Mouse (Mus musculus): ENCODE data around the gene Prdm11.

The Prdm11 gene

DNA sequence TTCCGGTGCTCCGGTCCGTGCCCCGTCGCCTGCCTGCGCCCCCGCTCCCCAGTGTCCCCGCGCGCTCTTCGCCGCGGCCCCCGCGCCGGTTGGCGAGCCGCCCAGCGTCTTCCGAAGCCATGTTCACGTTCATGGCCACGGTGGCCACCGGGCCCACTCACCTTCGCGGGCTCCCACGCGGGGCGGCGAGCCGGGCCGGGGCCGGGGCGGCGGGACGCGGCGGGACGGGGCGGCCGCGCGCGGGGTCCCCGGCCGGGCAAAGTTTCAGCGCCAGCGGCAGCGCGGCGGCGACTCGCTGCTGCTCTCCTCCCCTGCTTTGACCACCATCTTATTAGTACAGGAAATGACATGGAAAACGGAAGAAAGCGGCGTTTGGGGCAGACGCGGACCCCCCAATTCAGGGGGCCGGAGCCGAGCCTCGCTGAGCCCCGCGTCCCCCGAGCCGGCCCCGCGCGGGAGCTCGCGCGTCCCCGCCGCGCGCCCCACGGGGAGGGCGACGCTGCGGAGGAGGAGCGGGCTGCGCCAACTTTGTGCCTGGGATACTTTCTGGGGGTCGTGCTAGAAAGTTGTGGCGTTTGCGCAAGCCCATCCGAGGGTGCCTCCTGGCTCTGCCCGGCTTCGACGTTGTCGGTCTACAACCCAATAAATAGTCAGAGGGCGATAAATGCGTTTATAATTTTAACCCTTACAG is at the start of gene Prdm11:
Prdm11 (minus strand) TSS at position 350 of the 691 bp plus-strand sequence.
- in situ Hi-C loops (cut with MseI, MboI) = no loop called here

DNA sequence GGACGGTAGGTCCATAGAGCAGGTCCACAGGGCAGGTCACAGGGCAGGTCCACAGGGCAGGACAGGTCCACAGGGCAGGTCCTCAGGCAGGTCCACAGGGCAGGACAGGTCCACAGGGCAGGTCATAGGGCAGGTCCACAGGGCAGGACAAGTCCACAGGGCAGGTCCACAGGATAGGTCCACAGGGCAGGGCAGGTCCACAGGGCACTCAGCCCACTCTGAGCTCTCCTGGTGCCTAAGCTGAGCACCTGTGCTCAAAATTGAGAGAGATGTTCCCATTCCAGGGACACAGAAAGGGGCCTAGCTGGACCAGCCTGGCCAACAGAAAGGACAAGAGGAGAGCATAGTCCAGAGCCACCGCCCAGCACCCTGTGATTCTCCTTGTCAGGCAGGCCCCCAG is 46.4 kb upstream of the Prdm11 start:
- in situ Hi-C loops (cut with MseI, MboI) = no loop called here

DNA sequence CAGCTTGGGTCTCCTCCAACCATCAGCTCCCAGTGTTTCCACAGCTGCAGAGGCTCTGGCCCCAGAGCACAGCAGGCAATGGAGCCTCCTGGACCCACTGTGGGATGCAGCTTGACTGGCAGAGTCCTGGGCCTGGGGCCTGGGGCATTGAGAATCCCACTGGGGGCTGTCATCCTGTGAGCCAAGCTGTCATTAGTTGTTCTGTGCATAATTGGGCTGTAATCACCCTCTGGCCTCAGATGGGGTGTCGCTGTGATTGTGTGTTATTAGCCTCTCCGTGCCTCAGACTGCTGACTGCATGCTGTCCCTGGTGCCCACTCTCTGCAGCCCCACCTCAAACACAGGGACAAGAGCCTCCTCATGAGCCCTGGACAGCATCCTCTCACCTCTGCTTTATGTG is 45.7 kb upstream of the Prdm11 start:
- in situ Hi-C loops (cut with MseI, MboI) = no loop called here

DNA sequence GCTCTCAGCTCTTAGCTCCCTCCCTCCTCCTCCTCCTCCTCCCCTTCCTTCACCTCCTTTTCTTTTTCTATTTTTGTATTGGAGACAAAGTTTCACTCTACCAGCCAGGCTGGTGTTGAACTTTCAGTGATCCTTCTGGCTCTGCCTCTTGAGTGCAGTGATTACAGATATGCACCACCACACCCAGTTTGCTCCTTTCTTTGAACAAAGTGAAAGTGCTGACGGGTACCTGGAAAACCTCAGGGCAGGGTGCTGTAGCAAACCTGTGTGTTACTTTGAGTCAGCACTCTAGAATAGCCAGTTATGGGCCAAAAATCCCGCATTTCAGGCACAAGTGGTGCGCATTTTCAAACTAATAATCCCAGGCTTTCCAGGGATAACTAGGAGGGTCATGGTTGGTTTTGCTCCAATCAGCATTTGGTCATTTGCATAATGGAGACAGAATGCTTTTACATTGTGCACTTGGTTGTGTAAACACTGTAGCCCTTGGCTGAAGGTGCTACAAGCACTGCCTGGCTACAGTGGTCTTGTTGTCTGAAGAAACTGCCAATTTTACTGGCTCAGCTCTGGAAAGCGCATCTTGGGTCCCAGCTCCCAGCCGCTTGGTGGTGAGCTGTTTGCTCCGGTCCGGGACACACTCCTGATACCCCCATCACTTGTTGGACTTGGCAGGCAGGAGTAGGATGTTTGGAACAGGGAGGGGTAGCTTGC is 43.6 kb upstream of the Prdm11 start:
- in situ Hi-C loops (cut with MseI, MboI) = no loop called here

DNA sequence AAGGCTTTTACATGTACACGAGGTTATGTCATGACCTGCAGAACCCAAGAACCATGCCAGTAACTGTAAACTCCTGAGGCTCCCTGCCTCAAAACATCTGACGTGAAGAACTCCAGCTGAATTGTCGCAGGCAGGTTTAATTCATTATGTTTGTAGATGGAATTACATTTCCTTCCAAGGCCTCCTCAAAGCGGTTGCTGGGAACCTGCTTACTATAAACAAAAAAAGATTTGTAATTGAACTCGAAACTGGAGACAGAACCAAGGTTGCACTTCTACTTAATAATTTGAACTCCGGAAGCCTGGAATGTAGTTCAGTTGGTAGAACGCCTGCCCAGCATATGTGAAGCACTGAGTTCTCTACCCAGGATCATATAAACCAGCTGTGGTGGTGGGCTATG is 42.0 kb upstream of the Prdm11 start:
- in situ Hi-C loops (cut with MseI, MboI) = no loop called here

DNA sequence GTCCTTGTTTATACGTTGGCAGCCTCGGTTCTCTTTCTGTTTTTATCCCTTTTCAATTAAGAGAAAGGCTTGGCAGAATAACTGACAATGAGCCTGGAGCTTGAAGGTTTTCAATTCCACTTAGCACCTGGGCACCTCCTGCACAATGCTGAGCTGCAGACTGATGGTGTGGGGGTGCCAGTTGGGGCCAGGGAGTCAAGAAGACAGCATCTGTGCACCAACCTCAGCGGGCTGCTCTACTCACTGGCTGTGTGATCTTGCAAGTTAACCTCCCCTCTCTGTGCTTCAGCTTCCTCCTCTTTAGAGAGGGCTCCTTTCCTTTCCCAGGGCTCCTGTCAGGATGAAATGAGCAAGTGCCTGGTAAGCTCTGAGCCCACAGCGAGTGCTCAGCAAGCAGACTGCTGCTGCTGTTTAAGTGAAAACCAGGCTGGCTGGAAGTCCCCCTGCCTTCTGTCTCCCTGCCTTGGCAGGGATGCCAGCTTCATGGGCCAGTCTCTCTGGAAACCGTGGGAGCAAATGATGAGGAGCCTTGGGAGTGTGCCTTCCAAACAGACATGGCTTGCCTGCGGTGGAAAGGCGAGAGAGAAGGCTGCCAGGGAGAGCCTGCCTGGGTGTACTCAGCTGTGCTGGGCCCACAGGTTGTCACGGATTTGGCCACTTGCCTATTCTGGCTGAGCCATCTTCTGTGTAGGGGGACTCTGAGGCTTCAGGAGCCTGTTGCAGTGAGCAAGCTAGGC is 39.5 kb upstream of the Prdm11 start:
- in situ Hi-C loops (cut with MseI, MboI) = no loop called here

DNA sequence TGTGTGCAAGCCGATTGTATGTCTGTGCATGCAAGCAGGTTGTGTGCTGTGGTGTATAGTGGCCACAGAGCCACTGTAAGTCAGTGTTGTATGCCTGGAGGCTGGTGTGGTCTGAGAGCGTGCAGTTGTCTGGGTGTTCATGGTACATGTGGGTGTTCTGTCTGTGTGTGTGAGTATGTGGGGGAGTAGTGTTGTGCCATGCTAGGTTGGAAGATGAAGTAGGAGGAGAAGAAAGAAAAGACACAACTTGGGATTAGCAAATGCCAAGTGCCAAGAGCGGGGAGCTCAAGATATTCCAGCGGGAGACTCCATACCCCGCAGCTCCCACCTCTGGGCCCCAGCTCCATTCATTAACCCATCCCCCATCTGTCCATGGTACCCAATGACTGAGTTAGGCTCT is 38.5 kb upstream of the Prdm11 start:
- in situ Hi-C loops (cut with MseI, MboI) = no loop called here

DNA sequence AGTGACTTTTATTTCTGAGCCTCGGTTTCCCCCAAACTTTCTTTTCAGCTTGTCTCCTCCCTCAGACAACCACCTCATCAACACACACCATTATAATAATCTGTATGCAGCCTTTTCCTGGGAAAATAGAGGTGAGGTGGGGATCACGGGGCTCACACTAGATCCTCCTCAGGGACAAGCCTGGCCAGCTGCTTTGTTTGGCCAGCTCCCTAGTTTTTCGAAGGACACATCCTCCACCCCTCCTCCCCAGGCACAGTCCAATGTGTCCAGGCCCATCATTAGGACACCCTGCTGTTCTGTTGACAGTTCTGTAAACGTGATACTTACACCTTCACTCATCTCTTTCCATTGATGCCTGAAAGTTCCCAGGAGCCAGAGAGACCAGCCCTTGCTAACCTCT is 37.4 kb upstream of the Prdm11 start:
- in situ Hi-C loops (cut with MseI, MboI) = no loop called here

DNA sequence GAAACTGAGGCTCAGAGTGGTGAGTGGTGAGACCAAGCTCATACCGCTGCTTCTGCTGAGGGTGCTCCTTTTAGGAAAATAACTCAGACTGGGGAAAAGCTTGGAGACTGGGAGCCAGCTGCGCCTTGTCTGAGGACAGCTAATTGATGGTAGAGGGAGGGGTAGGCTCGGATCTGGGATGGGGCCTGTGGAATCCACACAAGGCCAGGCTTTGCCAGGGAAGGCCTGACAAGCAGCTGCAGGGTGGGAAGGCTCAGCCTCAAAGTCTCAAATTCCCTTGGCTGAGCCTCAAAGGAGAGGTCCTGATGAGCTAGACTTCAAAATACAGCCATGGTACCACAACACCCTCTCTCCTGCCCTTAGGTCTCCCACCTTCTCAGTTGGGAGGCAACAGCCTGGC is 36.9 kb upstream of the Prdm11 start:
- in situ Hi-C loops (cut with MseI, MboI) = no loop called here

DNA sequence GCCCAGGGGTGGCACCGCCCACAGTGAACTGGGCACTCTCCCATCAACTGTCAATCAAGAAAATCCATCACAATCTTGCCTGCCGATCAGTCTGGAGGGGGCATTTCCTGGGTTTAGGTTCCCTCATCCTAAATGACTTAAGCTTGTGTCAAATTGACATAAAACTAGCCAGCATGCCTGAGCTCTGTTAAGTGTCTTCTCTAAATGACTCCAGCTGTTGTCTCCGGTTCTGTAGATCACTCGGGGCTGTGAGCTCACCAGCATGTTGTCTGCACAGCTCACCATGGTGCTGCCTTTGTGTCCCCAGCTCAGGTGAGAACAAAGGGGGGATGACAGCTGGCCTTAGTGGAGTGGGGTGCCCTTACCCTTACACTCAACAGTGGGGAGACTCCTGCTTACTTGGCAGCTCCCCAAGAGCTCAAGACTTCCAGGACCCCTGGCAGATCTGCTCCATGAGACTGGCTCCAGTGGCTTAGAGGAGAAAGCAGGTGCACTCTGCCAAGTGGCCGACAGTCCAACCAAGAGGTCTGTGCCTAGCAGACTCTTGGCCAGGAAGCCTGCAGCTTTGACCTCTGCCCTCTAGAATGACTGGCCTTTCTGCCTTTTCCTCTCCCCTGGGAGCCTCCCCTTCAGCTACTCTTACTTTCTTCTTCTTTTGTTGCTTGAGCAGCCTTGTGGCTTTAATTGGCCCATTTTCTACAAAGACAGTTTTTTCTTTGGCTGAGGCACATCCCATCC is 35.1 kb upstream of the Prdm11 start:
- in situ Hi-C loops (cut with MseI, MboI) = no loop called here

DNA sequence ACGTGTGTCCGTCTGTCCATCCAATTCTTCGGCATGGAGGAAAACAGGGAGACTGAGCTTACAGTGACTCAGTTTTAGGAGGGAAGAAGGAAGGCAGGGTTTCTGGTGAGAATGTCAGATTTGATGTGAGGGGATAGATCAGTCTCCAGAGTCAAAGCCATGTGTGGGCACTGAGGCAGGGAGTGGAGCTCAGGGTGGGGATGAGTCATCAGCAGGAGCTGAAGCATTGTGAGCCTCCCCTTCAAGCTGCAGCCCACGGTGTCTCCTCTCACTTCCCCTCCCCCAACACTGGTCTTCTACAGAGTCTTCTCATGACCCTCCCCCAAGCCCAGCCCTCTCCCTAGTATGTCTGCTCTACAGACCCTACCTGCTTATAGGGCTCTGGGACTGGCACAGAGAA is 33.4 kb upstream of the Prdm11 start:
- in situ Hi-C loops (cut with MseI, MboI) = no loop called here

DNA sequence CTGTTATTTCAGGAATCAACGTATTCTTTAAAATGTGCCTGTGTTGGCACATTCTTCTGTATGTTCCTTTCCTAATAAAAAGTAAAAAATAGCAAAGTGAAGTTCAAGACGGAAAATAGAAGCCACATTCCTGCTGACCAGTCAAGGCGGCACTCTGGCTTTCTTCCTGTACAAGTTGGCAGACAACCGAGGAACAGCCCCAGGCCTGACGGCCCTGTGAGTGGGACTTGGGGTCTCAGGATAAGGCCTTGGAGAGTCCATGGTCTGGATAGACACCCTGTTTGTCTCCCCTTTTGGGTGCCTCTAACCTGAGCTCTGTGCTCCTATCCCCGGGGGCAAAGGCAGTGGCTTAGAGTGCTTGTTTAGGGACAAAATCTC is 30.6 kb upstream of the Prdm11 start:
- in situ Hi-C loops (cut with MseI, MboI) = no loop called here

DNA sequence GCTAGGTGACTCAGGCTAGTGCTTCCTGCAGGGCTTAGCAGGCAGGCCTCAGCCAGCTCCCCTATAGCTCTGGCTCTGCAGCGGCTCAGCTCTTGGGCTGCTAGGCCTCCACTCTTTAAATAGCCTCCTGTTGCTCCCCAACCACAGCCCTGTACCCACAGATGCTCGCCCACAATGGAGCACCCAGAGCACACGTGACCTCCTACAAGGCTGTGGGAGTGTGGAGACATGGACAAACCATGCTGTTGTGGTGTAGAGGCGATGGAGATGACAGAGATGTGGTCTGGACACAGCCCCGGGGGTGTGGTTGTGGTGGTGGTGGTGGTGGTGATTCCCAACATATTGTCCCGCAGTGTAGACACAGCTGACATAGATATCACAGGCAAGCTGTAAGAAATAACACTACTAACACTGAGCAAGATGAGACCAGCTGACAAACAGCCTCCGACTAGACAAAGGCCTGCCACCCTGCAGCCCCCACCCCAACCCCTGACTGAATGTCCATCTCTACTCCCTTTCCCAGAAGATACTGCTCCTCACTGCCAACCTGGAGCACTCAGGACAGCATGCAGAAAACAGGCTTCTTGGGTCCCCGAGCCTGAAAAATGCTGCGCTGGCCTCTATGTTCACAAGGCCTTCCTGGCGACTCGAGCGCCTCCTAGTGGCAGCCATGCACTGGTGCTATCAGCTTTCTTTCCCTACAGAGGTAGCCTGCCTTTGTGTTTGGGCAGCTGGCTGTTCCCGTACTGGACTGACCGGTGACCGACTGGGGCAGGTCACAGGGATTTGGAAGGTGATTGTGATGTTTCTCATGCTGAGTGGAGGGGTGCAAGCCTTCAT is 30.0 kb upstream of the Prdm11 start:
- in situ Hi-C loops (cut with MseI, MboI) = no loop called here

DNA sequence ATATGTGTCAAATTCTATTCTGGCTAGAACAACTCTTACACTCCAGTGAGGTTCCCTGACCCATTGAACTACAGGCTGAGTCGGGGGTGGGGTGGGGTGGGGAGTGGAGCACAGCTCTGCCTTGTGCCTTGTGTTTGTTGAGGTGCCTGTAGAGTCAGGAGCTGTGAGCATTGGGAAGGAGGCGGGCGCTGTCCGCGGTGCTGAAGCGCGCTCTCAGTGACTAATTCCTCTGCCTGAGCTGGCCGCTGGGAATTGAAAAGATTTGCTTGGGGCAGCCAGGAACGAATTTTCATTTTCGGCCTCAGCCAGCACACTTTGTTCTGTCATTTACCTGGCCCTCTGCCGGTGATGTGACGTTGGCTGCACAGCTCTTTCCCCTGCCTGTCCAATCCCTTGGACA is 25.7 kb upstream of the Prdm11 start:
- in situ Hi-C loops (cut with MseI, MboI) = loop anchor here (5.0 kb wide), 2 partner anchors 126 to 131 kb away; no protein-coding TSS in a partner anchor

DNA sequence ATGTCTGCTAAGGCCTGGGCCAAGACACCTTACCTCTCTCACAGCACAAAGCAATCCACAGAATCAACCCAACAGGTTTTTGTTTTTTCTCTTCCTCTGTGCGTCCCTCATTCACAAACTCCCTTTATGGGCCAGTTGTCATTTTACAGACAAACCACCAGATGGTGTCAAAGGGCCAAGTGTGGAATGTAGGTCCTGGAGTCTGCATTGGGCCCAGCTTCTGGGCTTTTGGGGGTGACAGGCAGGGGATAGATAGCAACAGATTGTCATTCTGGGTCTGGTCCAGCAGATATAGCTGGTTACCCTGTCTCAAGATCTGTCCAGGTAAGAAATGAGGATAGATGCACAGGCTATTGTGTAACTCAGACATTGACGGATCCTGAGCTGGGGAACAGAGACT is 23.0 kb upstream of the Prdm11 start:
- in situ Hi-C loops (cut with MseI, MboI) = no loop called here

DNA sequence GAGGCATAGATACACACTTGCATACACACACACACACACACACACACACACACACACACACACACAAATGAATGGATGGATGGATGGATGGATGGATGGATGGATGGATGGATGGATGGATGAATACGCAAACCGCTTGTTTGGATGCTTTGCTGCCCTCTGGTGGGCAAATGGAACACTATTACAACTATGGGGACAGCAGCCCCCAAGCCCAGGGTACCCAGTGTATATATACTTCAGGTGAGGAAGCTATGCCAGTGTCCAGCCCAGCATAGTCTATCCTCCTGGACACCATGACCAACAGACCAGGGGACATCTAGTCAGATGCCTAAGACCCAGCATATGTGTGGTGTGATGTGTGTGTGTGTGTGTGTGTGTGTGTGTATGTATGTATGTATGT is 17.4 kb upstream of the Prdm11 start:
- in situ Hi-C loops (cut with MseI, MboI) = loop anchor here (5.0 kb wide), 1 partner anchor 156 kb away; no protein-coding TSS in a partner anchor

DNA sequence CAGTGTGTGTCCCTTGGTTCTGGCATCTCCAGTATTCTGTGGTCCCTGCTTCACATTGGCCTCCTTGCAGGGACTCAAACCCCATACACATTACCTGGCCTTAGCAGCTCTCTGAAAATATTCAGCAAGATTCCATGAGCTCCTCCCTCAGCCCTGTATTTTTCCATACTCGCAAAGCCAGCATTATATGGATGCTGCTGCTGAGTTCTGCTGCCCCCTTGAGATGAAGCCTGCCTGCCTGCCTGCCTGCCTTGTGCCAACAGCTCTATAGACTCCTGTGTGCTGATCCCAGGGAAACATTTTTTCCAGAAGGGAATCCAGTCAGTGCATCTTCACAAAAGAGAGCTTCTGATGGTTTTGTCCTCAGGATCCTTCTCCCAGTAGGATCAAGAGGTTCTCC is 5.9 kb upstream of the Prdm11 start:
- in situ Hi-C loops (cut with MseI, MboI) = no loop called here

DNA sequence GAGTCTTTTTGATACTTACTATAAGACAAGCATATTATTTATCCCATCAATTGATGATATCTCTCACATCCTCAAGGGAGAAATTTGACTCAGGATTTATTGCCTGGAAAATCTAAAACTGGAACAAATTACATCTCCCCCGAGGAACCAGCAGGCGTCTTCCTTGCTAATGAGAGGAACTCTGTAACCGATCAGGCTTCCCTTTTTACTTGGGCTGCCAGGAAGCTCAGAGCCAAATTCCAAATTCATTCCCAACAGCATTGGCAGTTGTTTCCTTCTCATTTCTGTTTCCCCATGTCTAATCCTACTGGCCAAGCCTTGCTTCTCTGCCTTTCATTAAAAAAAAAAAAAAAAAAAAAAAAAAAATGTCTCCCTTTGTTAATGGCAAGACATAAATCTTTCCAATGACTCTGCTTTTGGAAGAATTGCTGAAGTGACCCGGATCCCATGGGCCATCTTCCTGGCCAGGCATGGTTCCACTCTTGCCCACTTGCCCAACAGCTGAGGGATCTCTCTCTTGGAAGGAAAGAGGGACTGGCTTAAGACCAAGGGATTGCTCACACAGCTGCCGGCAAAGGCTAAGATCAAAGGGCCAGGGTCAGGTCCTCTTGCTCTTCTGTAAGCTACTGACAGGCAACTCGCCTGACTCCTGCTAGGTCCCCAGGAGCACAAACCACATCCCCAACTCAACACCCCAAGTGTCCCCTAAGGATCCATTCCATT is 2.8 kb upstream of the Prdm11 start:
- in situ Hi-C loops (cut with MseI, MboI) = no loop called here

DNA sequence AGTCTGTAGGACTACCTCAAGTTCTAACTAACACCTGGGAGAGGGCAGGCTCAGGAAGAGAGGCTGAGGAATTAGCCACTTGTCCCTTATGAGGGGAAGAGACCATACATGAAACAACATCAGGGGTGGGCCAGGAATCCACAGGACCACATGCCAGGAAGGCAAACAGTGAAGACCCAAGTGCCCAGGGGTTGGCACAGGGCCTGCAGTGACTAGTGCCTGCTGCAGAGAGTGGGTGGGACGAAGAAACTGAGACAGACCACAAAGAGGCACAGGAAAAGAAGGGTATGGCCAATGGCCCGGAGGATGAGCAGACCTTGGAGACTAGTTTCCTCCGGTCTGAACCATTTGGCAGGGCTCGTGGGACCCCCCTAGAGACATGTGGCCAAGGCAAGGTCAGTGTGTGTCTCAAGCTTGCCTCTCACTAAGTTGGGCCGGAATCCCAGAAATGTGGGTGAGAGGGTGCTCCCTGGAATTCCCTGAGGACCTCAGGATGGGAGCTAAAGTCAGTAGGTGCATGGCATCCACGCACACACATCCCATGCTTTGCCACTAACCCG is 1.6 kb upstream of the Prdm11 start:
- in situ Hi-C loops (cut with MseI, MboI) = no loop called here

DNA sequence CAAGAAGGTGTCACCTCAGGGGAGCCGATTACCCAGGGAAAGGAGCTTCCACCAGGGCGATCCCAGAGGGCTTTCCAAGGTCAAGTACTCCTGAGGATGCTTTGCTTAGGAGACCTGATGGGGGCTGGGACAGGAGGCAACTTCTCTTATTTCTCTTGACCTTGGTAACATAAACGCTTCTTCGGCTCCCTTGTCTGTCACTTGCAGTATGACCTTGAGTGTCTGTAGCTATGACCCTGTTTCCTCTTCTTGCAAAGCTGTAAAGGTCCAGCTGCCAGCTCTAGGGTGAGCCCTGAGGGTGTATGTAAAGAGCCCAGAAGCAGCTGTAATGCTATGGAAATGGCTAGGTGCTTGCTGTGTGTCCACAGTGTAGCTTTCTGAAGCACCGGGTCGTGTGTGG is 1.1 kb upstream of the Prdm11 start:
- in situ Hi-C loops (cut with MseI, MboI) = no loop called here
